Mouse (Mus musculus) E14TG2a.4 (cell line): ENCODE results near the gene Prkcb.

ENCODE experiments used
- CTCF ChIP-seq: conservative IDR thresholded peaks from 2 replicates; pipeline ENCODE4 v1.5.1; 2014; ENCODE audit warnings: low read length
- POU5F1 ChIP-seq: IDR thresholded peaks from 2 replicates; pipeline ENCODE4 v1.6.1; 2014; ENCODE audit warnings: low read length, borderline replicate concordance

DNA sequence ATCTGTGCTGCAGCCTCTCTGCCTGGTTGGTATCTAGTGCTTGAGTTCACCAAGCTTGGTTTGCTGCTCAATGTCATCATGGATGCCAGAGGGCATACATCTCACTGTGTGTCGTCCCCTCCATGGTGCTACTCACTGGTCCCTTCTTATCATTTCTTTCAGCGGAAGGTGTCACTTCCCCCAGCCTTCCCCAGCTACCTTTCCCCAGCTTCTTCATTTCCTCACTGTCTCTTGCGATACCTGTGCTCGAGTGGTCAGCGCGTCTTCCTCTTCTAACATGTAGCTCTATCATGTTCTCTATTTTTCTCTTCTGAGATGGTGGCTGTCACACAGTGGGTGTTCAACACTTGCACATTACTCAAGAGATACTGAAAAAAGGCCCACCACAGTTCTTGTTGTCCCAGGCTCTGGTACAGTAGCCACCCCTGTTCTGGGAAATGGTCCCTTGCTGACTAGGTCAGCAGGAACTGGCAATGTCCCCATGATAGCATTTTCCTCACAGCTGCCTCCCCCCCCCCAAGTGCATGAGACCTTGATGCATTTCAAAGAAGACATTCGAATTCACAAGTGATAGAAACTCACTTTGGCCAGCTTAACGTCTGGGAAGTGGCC, 27.3 kb downstream of the Prkcb start:
- TF ChIP-seq CTCF (no peak), POU5F1 (no peak)
